Mouse (Mus musculus) spleen, adult 2 months (tissue): Measurements from ENCODE around the gene Scgb1b17. TPM values are rescaled to one million over a fixed set of nuclear protein-coding genes. Genes with fewer than 3 reads are reported as not detected.
"Not testable (repeated sequence)": the region's sequence is repeated elsewhere in the genome, so short reads cannot be mapped to it uniquely, and the experiment has no call there.

Experiments used
- DNase-seq, 2 experiments: peaks; one replicate each; pipeline versions ENCODE4 v3.0.0 to v3.0.0-alpha.2; 2012 to 2021; ENCODE audit warnings: low spot score in 2 of 2, low read depth in 1 of 2
- H3K27ac ChIP-seq: fragments of 200-500 bp; 2 replicates; pipeline ENCODE4 v1.5.1; 2012; ENCODE audit warnings: low read length, inconsistent platforms; ENCODE audit not compliant: insufficient read depth
- H3K27me3 ChIP-seq: fragments of 200-500 bp; 2 replicates; pipeline ENCODE4 v1.6.1; 2012; ENCODE audit warnings: mild to moderate bottlenecking, moderate library complexity, low read length, inconsistent platforms; ENCODE audit not compliant: control insufficient read depth, insufficient read depth
- H3K36me3 ChIP-seq: fragments of 200-500 bp; 2 replicates; pipeline ENCODE4 v1.6.1; 2012; ENCODE audit warnings: mild to moderate bottlenecking, low read length, inconsistent platforms; ENCODE audit not compliant: control insufficient read depth, insufficient read depth
- H3K4me1 ChIP-seq: fragments of 200-500 bp; 2 replicates; pipeline ENCODE4 v1.6.1; 2011; ENCODE audit warnings: inconsistent platforms; ENCODE audit not compliant: control insufficient read depth, insufficient read depth, insufficient read length
- H3K4me3 ChIP-seq: fragments of 200-500 bp; 2 replicates; pipeline ENCODE4 v1.5.1; 2011; ENCODE audit warnings: mild to moderate bottlenecking, inconsistent platforms; ENCODE audit not compliant: insufficient read depth, insufficient read length; ENCODE audit errors: extremely low read depth
- polyA plus RNA-seq: library from polyadenylated mRNA; depleted of rRNA; stranded (reverse); fragments of >200 nt; gene quantifications from 2 replicates; pipeline ENCODE4 v1.2.3, GENCODE M21; 2012; rRNA removed

Scgb1b17 gene
- polyA plus RNA-seq, result not detected in 2 replicates

DNA sequence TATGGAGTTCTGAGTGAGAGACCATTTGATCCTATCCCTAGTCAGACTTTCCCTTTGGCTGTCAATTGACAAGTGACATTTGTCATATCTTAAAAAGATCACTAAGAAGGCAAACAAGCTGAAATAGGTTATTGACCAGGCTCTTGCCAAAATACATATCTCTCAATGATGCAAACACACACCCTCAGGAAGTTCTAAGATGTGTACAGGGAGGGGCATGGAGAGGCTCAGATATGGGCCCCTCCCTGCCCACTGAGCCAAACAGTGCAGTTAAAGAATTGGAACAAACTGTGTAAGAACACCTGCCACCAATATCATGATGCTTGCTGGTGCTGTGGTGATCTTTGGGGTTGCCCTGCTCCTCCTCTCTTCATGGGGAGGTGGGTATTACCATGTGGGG, at the start of gene Scgb1b17:
Gene Scgb1b17 (plus strand): TSS at position 301 of the 400 bp plus-strand sequence.
- not testable (repeated sequence) for H3K27ac ChIP-seq, H3K4me3 ChIP-seq, H3K36me3 ChIP-seq, H3K27me3 ChIP-seq, H3K4me1 ChIP-seq, DNase-seq

- not testable (repeated sequence) for H3K27ac ChIP-seq, H3K4me3 ChIP-seq, H3K36me3 ChIP-seq, DNase-seq, H3K27me3 ChIP-seq, H3K4me1 ChIP-seq
Observed at GRCm38 (mm10) chr7:33056461-33056860, 6.8 kb upstream of the Scgb1b17 start, which contains the start of gene Scgb2b17. TSS of gene Scgb2b17 (minus strand) at chr7:33056561.

Other genes starting within 250 kb of the Scgb1b17 start
- not detected in 2 replicates for gene Scgb2b15, start 233.8 kb upstream of the Scgb1b17 start, polyA plus RNA-seq
- not detected in 2 replicates for gene Scgb1b15, start 226.9 kb upstream of the Scgb1b17 start, polyA plus RNA-seq
- gene Scgb2b17, start 6.9 kb upstream of the Scgb1b17 start, polyA plus RNA-seq, result not detected in 2 replicates
- not detected in 2 replicates for gene Scgb2b18, start 110.4 kb downstream of the Scgb1b17 start, polyA plus RNA-seq
- gene Scgb1b18, start 122.1 kb downstream of the Scgb1b17 start, polyA plus RNA-seq, result not detected in 2 replicates
- not detected in 2 replicates for gene Scgb2b19, start 216.9 kb downstream of the Scgb1b17 start, polyA plus RNA-seq
- not detected in 2 replicates for gene Scgb1b19, start 223.8 kb downstream of the Scgb1b17 start, polyA plus RNA-seq